Mouse (Mus musculus) adrenal gland, adult 18-20 months (tissue): ENCODE data around the gene Wfdc21. TPM values are rescaled to one million over a fixed set of nuclear protein-coding genes. Genes with fewer than 3 reads are reported as not detected.

ENCODE experiments used
- DNase-seq, 2 experiments: peaks; one replicate each; pipeline ENCODE4 v3.0.0; 2021 to 2022; ENCODE audit warnings: low spot score in 2 of 2
- total RNA-seq, 2 experiments: library from RNA; stranded (reverse); gene quantifications; 1 replicate in 1 of 2; 2 replicates in 1 of 2; pipeline ENCODE4 v1.2.3; 2021

The Wfdc21 gene
- total RNA-seq, 2 experiments from 2014 or later, result 0.83 TPM; not detected in 1

GRCm38 (mm10) chr11:83747376-83748265 lies 881 bp downstream of the Wfdc21 start:
- DNase-seq, result no peak

GRCm38 (mm10) chr11:83753581-83754181 lies 6.9 kb downstream of the Wfdc21 start, which contains the start of gene Heatr6:
Heatr6 (plus strand) TSS chr11:83753696.
- DNase-seq, result peak; percentile 86 to 87

- no peak for DNase-seq
Measured at GRCm38 (mm10) chr11:83754227-83754626, 7.5 kb downstream of the Wfdc21 start.

- DNase-seq, result no peak
Measured at GRCm38 (mm10) chr11:83767306-83767705, 20.6 kb downstream of the Wfdc21 start.

GRCm38 (mm10) chr11:83768976-83769375 lies 22.2 kb downstream of the Wfdc21 start:
- DNase-seq, result no peak

GRCm38 (mm10) chr11:83771014-83771413 lies 24.3 kb downstream of the Wfdc21 start:
- DNase-seq, result no peak

GRCm38 (mm10) chr11:83772341-83772740 lies 25.6 kb downstream of the Wfdc21 start:
- DNase-seq, result no peak

GRCm38 (mm10) chr11:83773691-83774090 lies 27.0 kb downstream of the Wfdc21 start:
- no peak for DNase-seq

- no peak for DNase-seq
Measured at GRCm38 (mm10) chr11:83774324-83774723, 27.6 kb downstream of the Wfdc21 start.

GRCm38 (mm10) chr11:83776798-83777197 lies 30.1 kb downstream of the Wfdc21 start:
- DNase-seq, result no peak

GRCm38 (mm10) chr11:83783931-83784600 lies 37.3 kb downstream of the Wfdc21 start:
- DNase-seq, result no peak

GRCm38 (mm10) chr11:83784661-83785060 lies 37.9 kb downstream of the Wfdc21 start:
- DNase-seq, result peak; percentile 9 to 27

- peak; percentile 33 to 49 for DNase-seq
Measured at GRCm38 (mm10) chr11:83785366-83785765, 38.6 kb downstream of the Wfdc21 start.

GRCm38 (mm10) chr11:83786835-83787234 lies 40.1 kb downstream of the Wfdc21 start:
- no peak for DNase-seq

- no peak for DNase-seq
Measured at GRCm38 (mm10) chr11:83787401-83788021, 40.8 kb downstream of the Wfdc21 start.

GRCm38 (mm10) chr11:83788331-83788730 lies 41.6 kb downstream of the Wfdc21 start:
- no peak for DNase-seq

GRCm38 (mm10) chr11:83789259-83789658 lies 42.5 kb downstream of the Wfdc21 start:
- peak; percentile 46 to 51 for DNase-seq

GRCm38 (mm10) chr11:83791133-83791532 lies 44.4 kb downstream of the Wfdc21 start:
- DNase-seq, result no peak

GRCm38 (mm10) chr11:83792316-83792914 lies 45.7 kb downstream of the Wfdc21 start:
- no peak for DNase-seq

GRCm38 (mm10) chr11:83793264-83793663 lies 46.5 kb downstream of the Wfdc21 start:
- DNase-seq, result no peak

GRCm38 (mm10) chr11:83796112-83796511 lies 49.4 kb downstream of the Wfdc21 start:
- DNase-seq, result no peak
